Mouse (Mus musculus) megakaryocyte, embryonic 14.5 days (primary cell): ENCODE measurements at regions not wholly inside any gene's neighbourhood (a gene's known extent, or its start where the extent isn't known, plus 50 kb on each side); places are given as distances from the start of the nearest gene placed in this dataset.
A peak's percentile ranks its signal among the peaks of the same experiment; 100 is the strongest.
"Not testable (repeated sequence)": the region's sequence is repeated elsewhere in the genome, so short reads cannot be mapped to it uniquely, and the experiment has no call there.

Experiments
- H3K27me3 ChIP-seq: replicated peaks from 2 replicates; pipeline ENCODE3; 2012; ENCODE audit warnings: inconsistent platforms
- H3K36me3 ChIP-seq: replicated peaks from 2 replicates; pipeline ENCODE3; 2012; ENCODE audit warnings: low read length, inconsistent platforms, mixed read lengths
- H3K4me1 ChIP-seq: 2 replicates; pipeline ENCODE4 v1.6.1; 2012; ENCODE audit warnings: inconsistent platforms
- H3K4me3 ChIP-seq: replicated peaks from 2 replicates; pipeline ENCODE3; 2012; ENCODE audit warnings: moderate library complexity, mild to moderate bottlenecking, inconsistent platforms
- H3K9me3 ChIP-seq: 2 replicates; pipeline ENCODE4 v1.6.1; 2012; ENCODE audit warnings: inconsistent platforms
- FLI1 ChIP-seq: IDR thresholded peaks from 2 replicates; pipeline ENCODE4 v1.6.1; 2012; ENCODE audit warnings: low read length, inconsistent platforms, mixed read lengths
- GATA1 ChIP-seq: IDR thresholded peaks from 3 replicates; pipeline ENCODE4 v1.6.1; 2012; ENCODE audit warnings: mixed read lengths, low read length, inconsistent platforms, borderline replicate concordance

DNA sequence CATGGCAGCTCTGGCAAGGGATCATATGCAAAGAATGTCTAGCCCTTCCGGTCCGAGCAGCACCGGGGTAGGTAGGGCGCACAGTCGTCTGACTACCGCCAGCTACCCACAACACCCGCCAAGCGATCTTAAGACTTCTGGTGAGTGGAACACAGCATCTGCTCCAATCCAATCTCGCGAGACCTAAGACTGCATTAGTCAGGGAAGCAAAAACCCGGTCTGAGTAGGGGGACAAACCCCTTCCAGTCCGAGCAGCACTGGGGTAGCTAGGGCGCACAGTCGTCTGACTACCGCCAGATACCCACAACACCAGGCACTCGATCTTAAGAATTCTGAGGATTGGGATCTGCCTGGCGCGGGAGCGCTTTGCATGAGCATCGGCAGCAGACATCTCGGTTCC, 57.1 kb downstream of the Nap1l2 start:
- not testable (repeated sequence) for H3K4me1 ChIP-seq, H3K36me3 ChIP-seq, H3K27me3 ChIP-seq, H3K9me3 ChIP-seq, H3K4me3 ChIP-seq

GRCm38 (mm10) chrX:103109181-103109580, 77.3 kb downstream of the Nap1l2 start:
- Histone ChIP-seq H3K27me3 (no peaks in the 10 kb centered on the region), H3K9me3 (0 out of 2 replicates have a peak, but pooled peaks cover 4% of the 10 kb centered on the region), H3K4me1 (no peaks in the 10 kb centered on the region), H3K4me3 (no peak overlapping the region), H3K36me3 (no peaks in the 10 kb centered on the region)
- no peak for TF ChIP-seq FLI1
- TF ChIP-seq GATA1, result no peak

DNA sequence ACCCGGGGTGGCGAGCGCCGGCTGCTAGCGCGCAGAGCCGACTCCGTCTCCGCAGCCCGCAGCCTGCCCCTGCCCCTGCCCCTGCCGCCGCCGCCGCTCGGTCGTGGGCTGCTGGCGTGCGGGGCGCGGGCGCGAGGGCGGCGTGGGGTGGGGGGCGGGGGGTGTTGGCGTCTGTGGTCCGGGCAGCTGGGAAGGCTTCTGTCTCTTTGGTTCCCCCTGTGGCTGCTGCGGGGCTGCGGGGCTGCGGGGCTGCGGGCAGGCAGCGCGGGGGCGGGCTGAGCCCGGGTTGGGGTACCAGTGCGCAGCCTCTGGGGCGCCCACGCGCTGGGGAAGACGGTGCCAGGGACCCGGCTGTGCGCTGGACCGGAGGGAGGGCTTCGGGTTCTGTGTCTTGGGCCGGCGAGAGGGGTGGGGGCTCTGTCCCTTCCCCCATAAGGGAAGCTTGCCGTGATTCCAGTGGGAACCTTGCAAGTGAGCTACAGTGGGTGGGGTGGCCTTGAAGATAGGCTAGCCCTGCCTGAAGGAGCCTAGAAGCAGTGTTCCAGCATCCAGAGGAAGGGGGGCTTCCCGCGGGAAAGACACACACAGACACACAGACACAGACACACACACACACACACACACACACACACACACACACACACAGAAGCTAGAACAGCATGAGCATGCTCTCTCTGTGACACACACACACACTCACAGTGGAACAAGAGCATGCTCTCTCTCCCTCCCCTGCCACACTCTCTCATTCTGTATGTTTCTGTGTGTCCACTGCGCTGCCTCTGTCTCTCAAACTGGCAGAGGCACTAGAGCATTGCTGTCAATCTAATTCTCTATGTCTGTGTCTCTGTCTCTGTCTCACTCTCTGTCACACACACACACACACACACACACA, 118.5 kb downstream of the Nap1l2 start:
- not testable (repeated sequence) for H3K27me3 ChIP-seq, H3K4me3 ChIP-seq, H3K9me3 ChIP-seq, H3K36me3 ChIP-seq, H3K4me1 ChIP-seq

GRCm38 (mm10) chrX:103067107-103067506, 119.3 kb downstream of the Nap1l2 start:
- H3K27me3 ChIP-seq, H3K9me3 ChIP-seq, H3K36me3 ChIP-seq, H3K4me1 ChIP-seq, H3K4me3 ChIP-seq: not testable (repeated sequence)

DNA sequence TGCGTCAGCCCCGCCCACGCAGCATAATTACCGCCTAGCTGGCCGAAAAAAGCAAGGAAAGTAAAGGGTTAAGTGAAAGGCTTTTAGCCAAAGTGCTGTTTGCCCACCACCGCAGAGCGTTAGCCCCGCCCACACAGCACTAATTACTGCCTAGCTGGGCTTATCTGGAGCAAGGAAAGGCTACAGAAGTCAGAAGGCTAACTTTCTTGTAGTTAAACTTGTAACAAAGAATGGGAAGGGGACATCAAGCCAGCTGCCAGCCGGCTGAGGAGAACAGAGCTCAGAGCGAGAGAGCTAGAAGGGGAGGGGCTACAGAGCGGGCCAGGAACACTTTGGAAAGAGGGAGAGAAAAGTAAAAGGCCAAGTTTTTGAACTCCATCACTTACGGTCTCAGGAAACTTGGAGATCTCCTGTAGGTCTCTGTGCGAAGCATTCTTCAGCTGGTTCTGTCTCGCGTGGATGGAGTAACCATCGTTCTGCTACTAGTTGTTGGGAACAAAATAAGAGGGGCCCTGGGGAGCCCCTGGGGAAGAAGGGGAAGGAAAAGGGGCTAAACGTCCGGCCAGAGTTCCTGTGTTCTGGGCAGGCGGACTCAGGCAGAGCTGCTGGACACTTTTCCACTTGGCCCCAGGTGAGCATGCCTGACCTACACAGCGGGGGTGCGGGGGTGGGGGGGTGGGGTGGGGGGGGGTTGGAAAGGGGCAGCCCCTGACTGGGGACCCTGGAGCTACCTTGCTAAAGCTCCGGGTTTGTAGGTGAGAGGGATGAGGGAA, 98.3 kb downstream of the 1700018G05Rik start:
- Histone ChIP-seq H3K4me3 (peak overlapping the region; percentile 74), H3K9me3 (peaks cover 8% of the 10 kb centered on the region; the same call in 1 of the 2 replicates), H3K27me3 (peaks cover 14% of the 10 kb centered on the region), H3K36me3 (no peaks in the 10 kb centered on the region), H3K4me1 (no peaks in the 10 kb centered on the region)
- TF ChIP-seq FLI1, result no peak
- TF ChIP-seq GATA1, result no peak

- H3K27me3 ChIP-seq, result peaks cover 14% of the 10 kb centered on the region
- not testable (repeated sequence) for H3K36me3 ChIP-seq, H3K4me1 ChIP-seq, H3K9me3 ChIP-seq, H3K4me3 ChIP-seq
Measured at GRCm38 (mm10) chrX:103025495-103025894, 97.3 kb downstream of the 1700018G05Rik start.

DNA sequence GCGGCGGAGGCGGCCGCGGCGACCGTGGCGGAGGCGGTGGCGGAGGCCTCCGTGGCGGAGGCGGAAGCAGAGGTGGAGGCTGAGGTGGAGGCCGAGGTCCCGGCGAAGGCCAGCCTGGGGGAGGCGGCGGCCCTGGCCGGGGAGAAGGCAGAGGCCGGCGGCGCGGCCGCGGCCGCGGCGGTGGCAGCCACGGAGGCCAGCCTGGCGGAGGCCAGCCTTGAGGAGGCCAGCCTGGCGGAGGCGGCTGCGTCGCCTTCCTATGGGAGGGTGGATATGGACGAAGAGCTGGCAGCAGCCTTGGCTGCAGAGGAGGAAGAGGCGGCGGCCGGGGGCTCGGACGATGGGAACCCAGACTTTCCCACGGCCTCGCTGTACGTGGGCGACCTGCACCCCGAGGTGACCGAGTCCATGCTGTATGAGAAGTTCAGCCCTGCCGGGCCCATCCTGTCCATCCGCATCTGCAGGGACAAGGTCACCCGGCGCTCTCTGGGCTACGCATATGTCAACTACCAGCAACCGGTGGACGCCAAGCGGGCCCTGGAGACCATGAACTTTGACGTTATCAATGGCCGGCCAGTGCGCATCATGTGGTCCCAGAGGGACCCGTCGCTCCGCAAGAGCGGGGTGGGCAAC, 85.4 kb downstream of the 1700018G05Rik start:
- not testable (repeated sequence) for H3K36me3 ChIP-seq, H3K27me3 ChIP-seq, H3K9me3 ChIP-seq, H3K4me3 ChIP-seq, H3K4me1 ChIP-seq

- not testable (repeated sequence) for H3K9me3 ChIP-seq, H3K27me3 ChIP-seq, H3K4me3 ChIP-seq, H3K4me1 ChIP-seq, H3K36me3 ChIP-seq
Measured at GRCm38 (mm10) chrX:103012298-103013243, 84.4 kb downstream of the 1700018G05Rik start.

DNA sequence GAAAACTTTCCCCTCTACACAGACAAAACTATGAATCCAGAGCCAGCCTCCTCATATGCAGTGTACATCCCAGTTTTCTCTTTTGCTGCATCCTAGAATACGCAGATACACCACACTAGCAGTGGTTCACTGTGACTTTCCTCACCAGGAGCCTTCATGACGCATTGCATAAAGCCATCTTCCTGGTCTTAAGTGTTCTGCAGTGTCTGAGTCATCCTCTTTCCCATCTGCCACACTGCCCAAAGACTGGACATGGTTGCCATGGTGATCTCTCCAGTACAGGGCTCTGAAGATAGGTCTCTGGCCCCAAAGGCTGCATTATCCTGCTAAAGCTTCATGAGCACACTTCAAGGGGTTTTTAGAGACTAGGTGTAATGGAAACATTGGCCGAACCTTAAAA, 65.8 kb downstream of the 1700018G05Rik start:
- H3K36me3 ChIP-seq, H3K4me3 ChIP-seq, H3K9me3 ChIP-seq, H3K27me3 ChIP-seq, H3K4me1 ChIP-seq: not testable (repeated sequence)
